Mouse (Mus musculus) spleen, adult 2 months (tissue): ENCODE results near the gene Ccdc149. TPM values are rescaled to one million over a fixed set of nuclear protein-coding genes. Genes with fewer than 3 reads are reported as not detected.
A peak's percentile ranks its signal among the peaks of the same experiment; 100 is the strongest.

Experiments
- DNase-seq, 2 experiments: peaks; one replicate each; pipeline versions ENCODE4 v3.0.0 to v3.0.0-alpha.2; 2012 to 2021; ENCODE audit warnings: low spot score in 2 of 2, low read depth in 1 of 2
- H3K27ac ChIP-seq: fragments of 200-500 bp; 2 replicates; pipeline ENCODE4 v1.5.1; 2012; ENCODE audit warnings: low read length, inconsistent platforms; ENCODE audit not compliant: insufficient read depth
- H3K27me3 ChIP-seq: fragments of 200-500 bp; 2 replicates; pipeline ENCODE4 v1.6.1; 2012; ENCODE audit warnings: mild to moderate bottlenecking, moderate library complexity, low read length, inconsistent platforms; ENCODE audit not compliant: control insufficient read depth, insufficient read depth
- H3K36me3 ChIP-seq: fragments of 200-500 bp; 2 replicates; pipeline ENCODE4 v1.6.1; 2012; ENCODE audit warnings: mild to moderate bottlenecking, low read length, inconsistent platforms; ENCODE audit not compliant: control insufficient read depth, insufficient read depth
- H3K4me1 ChIP-seq: fragments of 200-500 bp; 2 replicates; pipeline ENCODE4 v1.6.1; 2011; ENCODE audit warnings: inconsistent platforms; ENCODE audit not compliant: control insufficient read depth, insufficient read depth, insufficient read length
- H3K4me3 ChIP-seq: fragments of 200-500 bp; 2 replicates; pipeline ENCODE4 v1.5.1; 2011; ENCODE audit warnings: mild to moderate bottlenecking, inconsistent platforms; ENCODE audit not compliant: insufficient read depth, insufficient read length; ENCODE audit errors: extremely low read depth
- CTCF ChIP-seq: fragments of 200-500 bp; IDR thresholded peaks from 2 replicates; pipeline ENCODE4 v1.5.1; 2011; ENCODE audit warnings: mild to moderate bottlenecking, inconsistent platforms; ENCODE audit not compliant: insufficient read depth, insufficient read length, insufficient replicate concordance; ENCODE audit errors: extremely low read depth
- POLR2A ChIP-seq: fragments of 200-500 bp; IDR thresholded peaks from 2 replicates; pipeline ENCODE4 v1.6.1; 2011; ENCODE audit warnings: low read depth, low read length, inconsistent platforms
- WGBS: fragments of 180-500 bp; shearing (Covaris S2); methylation state at CpG from one replicate; pipeline ENCODE4 v1.1.7; 2018; 5-methylcytosine and 5-hydroxymethylcytosine counted together
- polyA plus RNA-seq: library from polyadenylated mRNA; depleted of rRNA; stranded (reverse); fragments of >200 nt; gene quantifications from 2 replicates; pipeline ENCODE4 v1.2.3, GENCODE M21; 2012

Gene Ccdc149
- polyA plus RNA-seq, 1 experiment: 0.40 TPM

DNA sequence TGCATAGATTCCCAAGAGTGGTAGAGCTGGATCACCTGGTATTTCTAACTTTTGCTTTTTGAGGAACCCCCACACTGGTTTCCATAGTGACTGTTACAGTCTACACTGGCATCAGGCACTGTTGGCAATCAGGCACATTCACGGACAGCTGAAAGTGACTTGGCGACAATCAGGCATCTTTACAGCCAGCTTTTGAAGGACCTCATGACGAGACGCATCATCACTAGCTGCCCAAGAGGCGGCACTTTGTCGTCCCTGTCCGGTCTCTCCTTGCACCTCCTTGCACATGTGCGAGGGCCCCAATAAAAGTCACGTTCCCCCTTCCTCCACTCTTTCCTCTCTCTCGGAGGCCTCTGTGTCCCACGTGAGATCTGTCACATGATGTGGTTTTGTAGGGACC, 32.8 kb upstream of the Ccdc149 start:
- TF ChIP-seq POLR2A (no peak), CTCF (no peak)
- Histone ChIP-seq H3K36me3 (no peaks in the 10 kb centered on the region), H3K4me3 (no peak overlapping the region), H3K27me3 (no peaks in the 10 kb centered on the region), H3K4me1 (no peaks in the 10 kb centered on the region), H3K27ac (no peak overlapping the region)
- no peak for DNase-seq
- WGBS: 92% methylated on average over 11 of the region's 11 CpGs

DNA sequence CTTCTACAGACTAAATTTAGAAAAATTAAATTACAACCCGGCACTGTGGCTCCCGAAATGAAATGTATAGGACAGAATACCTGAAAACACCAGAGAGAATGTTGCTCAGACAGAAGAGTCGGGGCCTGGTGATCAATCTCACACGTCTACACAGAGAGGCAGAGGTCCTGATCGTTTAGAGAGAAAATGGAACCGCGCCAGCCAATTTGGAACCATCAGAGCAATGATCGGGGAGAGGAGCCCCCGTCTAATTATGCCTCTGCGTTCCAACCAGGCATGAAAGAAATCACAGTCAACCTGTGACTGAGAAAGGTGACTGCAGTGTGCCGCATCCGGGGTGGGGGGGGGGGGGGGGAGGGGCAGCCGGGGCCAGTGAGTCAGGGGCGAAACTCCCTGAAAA, 24.4 kb upstream of the Ccdc149 start:
- Histone ChIP-seq H3K27me3 (no peaks in the 10 kb centered on the region), H3K4me1 (no peaks in the 10 kb centered on the region), H3K4me3 (no peak overlapping the region), H3K27ac (no peak overlapping the region), H3K36me3 (no peaks in the 10 kb centered on the region)
- 84% methylated on average over 13 of the region's 14 CpGs for WGBS
- DNase-seq: no peak
- TF ChIP-seq POLR2A: no peak
- no peak for TF ChIP-seq CTCF

DNA sequence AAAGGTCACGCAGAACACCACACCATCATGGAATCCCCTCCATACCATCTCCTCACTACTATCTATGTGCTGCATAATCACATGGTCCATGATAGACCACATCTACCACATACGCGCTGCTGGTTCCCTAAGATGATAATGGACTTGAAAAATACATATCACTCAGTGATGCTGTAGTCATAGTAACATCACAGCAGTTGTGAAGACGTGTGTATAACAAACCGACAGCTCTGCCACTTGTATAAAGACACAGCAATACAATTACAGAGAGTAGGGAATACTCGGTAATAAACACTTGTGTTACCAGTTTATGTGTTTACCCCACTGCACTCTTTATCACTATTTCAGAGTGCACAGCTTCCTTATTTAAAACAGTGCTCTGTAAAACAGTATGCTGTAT, 20.2 kb upstream of the Ccdc149 start:
- H3K27me3 ChIP-seq: no peaks in the 10 kb centered on the region
- no peak overlapping the region for H3K27ac ChIP-seq
- no peaks in the 10 kb centered on the region for H3K36me3 ChIP-seq
- H3K4me1 ChIP-seq: no peaks in the 10 kb centered on the region
- 91% methylated on average over 6 of the region's 6 CpGs for WGBS
- no peak overlapping the region for H3K4me3 ChIP-seq
- no peak for DNase-seq
- TF ChIP-seq CTCF (no peak), POLR2A (no peak)

DNA sequence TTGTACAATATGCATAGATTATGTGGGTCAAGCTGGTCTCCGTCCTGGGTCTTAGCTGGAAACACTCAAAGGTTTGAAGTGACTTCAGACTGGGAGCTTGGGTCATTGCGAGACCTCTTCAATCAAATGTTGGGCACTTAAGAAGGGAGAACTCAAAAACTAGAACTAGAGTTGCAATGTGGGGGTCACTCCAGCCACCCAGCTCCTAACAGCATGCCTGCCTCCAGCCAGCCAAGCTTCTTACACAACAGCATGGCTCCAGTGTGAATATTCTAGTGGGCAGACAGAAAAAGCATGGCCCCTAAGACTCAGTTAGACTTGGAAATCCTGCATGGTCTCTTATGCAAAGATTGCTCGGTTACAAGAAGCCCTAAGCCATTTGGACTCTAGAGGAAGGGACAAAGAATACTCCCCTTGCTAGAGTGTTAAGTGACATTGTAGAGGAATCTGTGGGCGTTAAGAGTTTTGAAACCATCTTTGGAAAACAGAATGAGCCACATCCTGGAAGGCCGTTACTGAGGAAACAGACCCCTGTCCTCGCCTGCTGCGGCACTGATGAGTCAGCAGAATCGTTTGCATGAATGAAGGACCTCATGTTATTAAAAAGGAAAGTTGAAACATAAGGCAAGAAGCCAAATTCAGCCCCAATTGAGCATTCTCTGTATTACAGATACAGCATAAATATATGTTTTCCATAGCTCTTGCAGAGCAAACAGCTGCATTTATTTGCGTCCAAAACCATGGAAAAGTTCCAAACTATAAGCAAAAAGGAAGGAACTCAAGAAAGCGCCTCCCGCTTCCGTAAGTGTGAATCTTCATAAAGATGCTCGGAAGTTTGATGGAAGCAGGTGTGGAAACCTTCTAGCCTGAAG, 16.5 kb upstream of the Ccdc149 start:
- Histone ChIP-seq H3K36me3 (no peaks in the 10 kb centered on the region), H3K27ac (no peak overlapping the region), H3K27me3 (no peaks in the 10 kb centered on the region), H3K4me3 (no peak overlapping the region), H3K4me1 (no peaks in the 10 kb centered on the region)
- TF ChIP-seq CTCF: no peak
- TF ChIP-seq POLR2A: no peak
- WGBS: 50% methylated on average over 13 of the region's 13 CpGs
- DNase-seq: no peak

DNA sequence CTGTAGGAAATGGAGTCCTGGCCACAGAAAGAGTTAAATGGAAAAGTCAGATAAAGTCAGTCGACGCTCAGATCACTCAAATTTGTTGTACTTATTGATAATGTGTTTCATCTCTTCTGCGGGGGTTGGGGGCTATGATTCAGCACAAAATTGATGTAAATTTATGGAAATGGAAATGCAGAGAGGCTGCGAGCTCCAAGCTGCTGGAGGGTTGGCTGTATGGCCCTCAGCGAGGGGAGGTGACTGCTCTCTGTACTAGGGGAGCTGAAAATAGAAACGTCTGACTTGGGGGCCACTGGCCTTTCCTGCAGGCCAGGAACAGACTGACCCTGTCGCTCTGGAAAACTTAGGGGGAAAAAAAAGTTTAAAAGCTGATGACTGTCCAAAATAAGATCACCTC, 5.5 kb upstream of the Ccdc149 start:
- Histone ChIP-seq H3K27me3 (no peaks in the 10 kb centered on the region), H3K4me1 (no peaks in the 10 kb centered on the region), H3K4me3 (no peak overlapping the region), H3K36me3 (no peaks in the 10 kb centered on the region), H3K27ac (no peak overlapping the region)
- DNase-seq: no peak
- TF ChIP-seq CTCF: no peak
- 29% methylated on average over 7 of the region's 7 CpGs for WGBS

DNA sequence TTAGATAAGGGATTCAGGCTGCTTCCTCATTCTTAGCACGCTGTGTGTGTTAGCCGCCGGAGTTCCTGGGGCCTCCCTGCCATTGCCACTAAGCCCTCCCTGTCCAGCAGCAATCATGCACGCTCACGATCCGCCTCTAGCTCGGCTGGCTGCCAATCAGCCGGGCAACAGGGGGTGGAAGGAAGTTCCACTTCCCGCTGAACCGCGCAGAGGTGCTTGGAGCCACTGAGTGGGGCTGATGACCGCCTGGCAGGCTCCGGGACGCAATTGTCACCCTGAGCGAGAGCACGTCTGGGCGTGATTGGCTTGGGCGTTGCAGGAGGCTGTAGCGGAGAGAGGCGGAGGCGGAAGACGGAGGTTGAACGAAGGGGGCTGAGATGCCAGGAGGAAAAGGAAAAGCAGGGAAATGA, 5.0 kb upstream of the Ccdc149 start:
- Histone ChIP-seq H3K4me1 (no peaks in the 10 kb centered on the region), H3K36me3 (no peaks in the 10 kb centered on the region), H3K27ac (no peak overlapping the region), H3K4me3 (peak overlapping the region; percentile 31; the same call in 1 of the 2 replicates), H3K27me3 (peaks cover 3% of the 10 kb centered on the region; the same call in 1 of the 2 replicates)
- no peak for TF ChIP-seq CTCF
- no peak for TF ChIP-seq POLR2A
- peak in 1 of 2 experiments; percentile 24 for DNase-seq
- under 1% methylated on average over 23 of the region's 23 CpGs for WGBS

DNA sequence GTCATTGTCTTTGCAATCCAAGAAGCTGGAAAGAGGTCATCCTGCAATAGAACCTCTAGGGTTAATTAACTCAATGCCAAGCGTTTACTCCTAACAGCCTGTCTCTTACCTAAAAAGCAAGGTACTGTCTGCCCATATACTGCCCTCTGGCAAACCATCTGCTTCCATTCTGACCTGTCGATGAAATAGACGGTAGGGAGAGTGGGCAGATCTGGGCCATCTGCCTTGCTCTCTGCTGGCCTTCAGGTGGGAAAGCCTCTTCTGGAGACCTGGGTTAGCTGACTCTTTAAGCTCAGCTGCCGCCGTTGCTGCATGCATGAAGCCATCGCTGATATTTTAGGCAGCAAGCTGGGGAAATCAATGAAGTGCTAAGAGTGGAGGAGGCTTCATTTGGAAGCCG, 2.7 kb upstream of the Ccdc149 start:
- Histone ChIP-seq H3K4me3 (no peak overlapping the region), H3K36me3 (no peaks in the 10 kb centered on the region), H3K27me3 (peaks cover 8% of the 10 kb centered on the region; the same call in 1 of the 2 replicates), H3K4me1 (peaks cover 5% of the 10 kb centered on the region), H3K27ac (no peak overlapping the region)
- 90% methylated on average over 7 of the region's 7 CpGs for WGBS
- TF ChIP-seq CTCF (no peak), POLR2A (no peak)
- DNase-seq: no peak
